Mouse (Mus musculus) c-Kit-negative CD71-positive TER-119-positive erythroid progenitor cells, embryonic 14.5 days (primary cell): Measurements from ENCODE around the gene March6.
A peak's percentile ranks its signal among the peaks of the same experiment; 100 is the strongest.

Experiments
- DNase-seq: peaks from one replicate; pipeline ENCODE4 v3.0.0-alpha.2; 2013; ENCODE audit warnings: low read depth, low spot score

Gene March6

GRCm38 (mm10) chr15:31530659-31531445, at the start of gene March6:
Gene March6, minus strand, starts transcription at chr15:31531053.
- peak; percentile 76 for DNase-seq

- DNase-seq: no peak
Observed at GRCm38 (mm10) chr15:31576076-31576475, 45.2 kb upstream of the March6 start.

DNA sequence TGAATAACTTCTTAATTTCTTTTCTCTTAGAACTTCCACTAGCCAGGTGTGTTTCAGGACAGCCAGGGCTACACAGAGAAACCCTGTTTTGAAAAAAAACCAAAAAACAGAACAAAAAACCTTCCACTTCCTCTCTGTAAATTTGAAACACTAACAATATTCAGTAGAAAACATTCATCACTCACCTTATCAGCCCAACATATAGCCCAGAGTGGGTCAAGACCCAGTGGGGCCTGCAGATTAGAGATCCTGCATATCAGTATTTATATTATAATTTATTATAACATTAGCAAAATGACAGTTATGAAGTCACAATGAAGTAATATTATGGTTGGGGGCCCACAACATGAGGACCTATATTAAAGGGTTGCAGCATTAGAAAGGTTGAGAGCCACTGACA, 42.8 kb upstream of the March6 start:
- DNase-seq: no peak

DNA sequence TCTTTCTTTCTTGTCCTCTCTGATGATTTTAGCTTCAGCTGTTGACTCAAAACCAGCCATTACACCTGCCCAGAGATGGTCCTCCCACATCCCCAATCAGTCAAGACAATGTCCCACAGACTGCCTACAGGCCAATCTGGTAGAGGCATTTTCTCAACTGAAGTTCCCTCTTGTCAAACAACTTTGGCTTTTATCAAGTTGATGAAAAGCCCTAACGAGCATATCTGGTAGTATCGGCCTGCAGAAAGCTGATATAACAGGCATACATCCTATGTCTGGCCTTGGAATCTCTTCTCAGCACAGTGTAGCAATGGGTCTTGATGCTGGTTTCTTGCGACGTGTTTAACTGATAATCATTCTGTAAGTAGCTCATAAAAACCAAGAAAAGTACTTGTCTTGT, 42.4 kb upstream of the March6 start:
- DNase-seq: no peak

- DNase-seq: no peak
Observed at GRCm38 (mm10) chr15:31571906-31572722, 41.3 kb upstream of the March6 start.

DNA sequence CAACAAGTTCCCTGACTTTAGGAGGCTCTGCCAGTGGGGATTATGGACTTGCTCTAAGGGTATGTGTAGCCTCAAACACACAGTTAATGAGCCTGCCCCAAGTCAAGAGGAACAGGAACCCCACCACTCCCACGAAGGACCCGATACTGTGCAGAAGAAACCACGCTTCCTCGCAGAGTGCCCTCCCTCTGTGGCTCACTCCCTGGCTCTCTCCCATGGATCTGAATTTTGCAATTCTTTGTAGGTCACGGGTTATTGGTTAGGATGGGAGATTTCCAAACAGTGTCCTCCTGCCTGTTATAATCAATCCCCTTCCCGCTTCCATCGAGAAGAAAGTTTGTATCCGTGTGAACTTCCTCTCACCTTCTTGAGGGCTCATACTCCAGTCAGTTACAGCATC, 40.1 kb upstream of the March6 start:
- no peak for DNase-seq

- no peak for DNase-seq
Observed at GRCm38 (mm10) chr15:31569325-31570022, 38.6 kb upstream of the March6 start.

DNA sequence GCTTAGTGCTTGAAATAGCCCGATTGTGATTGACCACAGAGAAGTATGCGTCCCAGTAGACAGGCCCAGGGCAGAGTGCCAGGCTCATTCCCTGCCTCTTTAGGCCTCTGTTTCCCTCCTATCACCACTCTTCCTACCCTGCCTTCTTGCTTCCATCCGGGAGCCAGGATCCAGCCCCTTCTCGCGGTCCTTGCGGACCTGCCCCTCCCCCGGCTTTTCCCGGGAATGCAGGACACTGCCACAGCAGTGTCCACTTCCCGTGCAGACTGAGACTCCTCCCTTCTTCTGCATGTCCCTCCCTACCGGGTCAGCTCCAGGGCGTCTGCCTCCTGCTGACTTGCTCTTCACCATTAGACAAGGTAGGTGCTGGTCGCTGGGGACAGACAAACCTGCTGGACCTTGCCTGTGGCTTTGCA, 37.7 kb upstream of the March6 start:
- no peak for DNase-seq

DNA sequence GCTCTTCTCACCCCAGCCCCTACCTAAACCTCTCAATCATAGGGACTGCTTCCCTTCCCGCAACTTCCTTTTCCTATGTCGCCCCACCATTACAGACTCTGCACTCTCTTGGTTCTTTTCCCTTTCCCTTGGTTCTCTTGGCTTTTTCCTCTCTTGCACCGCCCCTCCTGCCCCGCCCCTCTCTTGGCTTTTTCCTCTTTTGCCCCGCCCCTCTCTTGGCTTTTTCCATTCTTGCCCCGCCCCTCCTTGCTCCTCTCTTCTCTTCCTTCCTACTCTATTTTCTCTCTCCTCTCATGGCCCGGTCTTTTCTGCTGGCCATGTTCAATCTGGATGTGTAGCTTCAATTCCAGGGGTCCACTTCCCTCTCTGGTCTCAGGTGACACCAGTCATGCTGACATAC, 36.6 kb upstream of the March6 start:
- no peak for DNase-seq

DNA sequence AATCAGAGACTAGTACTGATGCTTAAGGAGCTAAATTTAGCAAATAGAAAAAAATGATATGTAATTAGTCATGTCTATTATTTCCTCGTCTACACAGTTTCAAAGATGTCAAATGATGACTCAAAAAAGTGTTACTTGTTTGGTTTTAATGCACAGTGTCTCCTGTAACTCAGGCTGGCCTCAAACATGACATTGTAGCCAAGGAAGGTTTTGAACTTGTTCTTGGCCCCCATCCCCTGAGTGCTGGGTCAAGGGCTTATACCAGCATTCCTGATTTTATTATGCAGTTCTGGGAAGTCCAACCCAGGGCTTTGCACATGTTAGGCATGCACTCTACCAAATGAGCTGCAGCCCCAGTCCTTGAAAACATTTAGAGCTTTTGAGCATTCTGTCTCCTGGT, 34.9 kb upstream of the March6 start:
- DNase-seq: no peak

DNA sequence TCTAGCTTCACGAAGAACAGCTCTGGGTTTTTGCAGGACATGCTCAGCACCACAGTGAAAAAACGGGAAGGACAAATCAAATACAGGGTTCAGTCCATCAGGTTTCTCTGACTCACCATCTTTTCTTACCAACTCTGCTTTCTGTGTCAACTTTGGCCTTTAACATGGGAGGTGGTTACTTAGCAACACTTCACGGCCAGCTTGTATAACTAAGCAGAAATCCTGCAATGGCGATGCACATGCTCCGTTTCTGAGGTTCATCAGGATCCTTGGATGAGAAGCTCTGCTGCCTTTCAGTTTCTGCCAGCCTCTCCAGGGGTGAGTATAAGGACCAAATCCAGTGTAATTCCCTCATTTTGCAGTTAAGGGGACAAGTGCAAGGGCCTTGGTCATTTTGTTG, 34.3 kb upstream of the March6 start, which contains the start of gene Cmbl:
Gene Cmbl, plus strand, starts transcription at position 206 of the 400 bp plus-strand sequence.
- no peak for DNase-seq

GRCm38 (mm10) chr15:31563577-31564546, 33.0 kb upstream of the March6 start:
- no peak for DNase-seq

- no peak for DNase-seq
Observed at GRCm38 (mm10) chr15:31562847-31563246, 32.0 kb upstream of the March6 start.

- no peak for DNase-seq
Observed at GRCm38 (mm10) chr15:31561976-31562375, 31.1 kb upstream of the March6 start.

DNA sequence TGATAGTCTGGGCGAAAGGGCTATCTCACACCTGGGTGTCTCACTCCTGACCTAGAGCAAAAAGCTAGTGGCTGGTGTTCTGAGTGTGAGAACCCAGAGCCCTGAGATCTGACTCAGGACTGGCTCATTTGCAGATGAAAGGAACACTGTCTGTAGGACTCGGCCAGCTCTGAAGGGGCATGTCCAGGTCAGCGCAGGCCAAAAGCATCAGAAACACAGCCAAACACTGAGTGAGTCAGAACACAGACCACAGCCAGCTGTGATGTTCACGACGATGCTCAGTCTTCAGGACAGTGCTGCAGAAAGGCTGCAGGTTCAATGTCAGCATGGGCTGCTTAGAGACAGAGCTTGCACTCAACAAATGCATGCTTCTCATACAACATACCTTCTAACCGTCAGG, 30.5 kb upstream of the March6 start:
- no peak for DNase-seq

GRCm38 (mm10) chr15:31554855-31555254, 24.0 kb upstream of the March6 start:
- DNase-seq: no peak

DNA sequence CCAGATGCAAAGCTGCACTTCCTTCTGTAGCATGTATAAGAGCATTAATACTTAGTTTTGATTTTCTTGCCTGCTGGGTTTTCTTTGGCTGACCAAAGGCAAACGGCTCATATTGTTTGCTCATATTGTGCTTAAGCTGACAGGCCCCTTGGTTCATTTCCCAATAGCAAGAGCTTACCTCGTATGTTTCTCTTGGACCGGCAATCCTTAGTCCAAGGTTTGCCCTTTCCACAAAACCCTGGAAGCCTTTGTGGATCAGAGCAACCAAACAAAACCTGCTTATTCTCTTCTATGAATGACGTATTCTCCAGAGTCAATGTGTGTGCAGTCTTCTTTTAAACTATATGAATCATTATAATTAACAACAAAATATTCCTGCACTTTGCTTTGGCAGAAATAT, 19.5 kb upstream of the March6 start:
- no peak for DNase-seq

DNA sequence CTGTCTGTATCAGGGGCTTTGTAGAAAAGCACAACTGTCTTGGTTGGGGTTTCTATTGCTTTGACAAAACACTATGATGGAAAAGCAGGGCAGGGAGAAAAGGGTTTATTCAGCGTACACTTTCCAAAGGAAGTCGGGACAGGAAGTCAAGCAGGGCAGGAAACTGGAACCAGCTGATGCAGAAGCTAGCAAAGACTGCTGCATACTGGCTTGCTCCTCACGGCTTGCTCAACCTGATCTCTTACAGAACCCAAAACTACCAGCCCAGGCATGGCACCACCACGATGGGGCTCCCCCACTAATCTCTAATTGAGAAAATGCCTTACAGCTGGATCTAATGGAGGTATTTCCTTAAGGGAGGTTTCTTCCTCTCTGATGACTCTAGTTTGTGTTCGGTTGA, 16.6 kb upstream of the March6 start:
- DNase-seq: no peak

GRCm38 (mm10) chr15:31546291-31546690, 15.4 kb upstream of the March6 start:
- DNase-seq: no peak

GRCm38 (mm10) chr15:31545058-31545457, 14.2 kb upstream of the March6 start:
- no peak for DNase-seq

- DNase-seq: no peak
Observed at GRCm38 (mm10) chr15:31543246-31543645, 12.4 kb upstream of the March6 start.
